Mouse (Mus musculus): ENCODE measurements at regions not wholly inside any gene's neighbourhood (a gene's known extent, or its start where the extent isn't known, plus 50 kb on each side); places are given as distances from the start of the nearest gene placed in this dataset.
A peak's percentile ranks its signal among the peaks of the same experiment; 100 is the strongest.

GRCm38 (mm10) chr11:19111916-19112575 is 93.3 kb upstream of the Meis1 start:
- H3K36me3 ChIP-seq (ENCODE audit: control insufficient read depth, insufficient read depth): no peaks in the 10 kb centered on the region
- H3K9me3 ChIP-seq (ENCODE audit: control insufficient read depth, low read length): no peaks in the 10 kb centered on the region
- H3K4me1 ChIP-seq (replicated peaks; ENCODE audit: control insufficient read depth, insufficient read depth, low read length): 0 out of 2 replicates have a peak, but pooled peaks cover 4% of the 10 kb centered on the region
- peak; percentile 87 for ATAC-seq
- no peak overlapping the region for H3K9ac ChIP-seq (replicated peaks; ENCODE audit: low read depth, low read length)
- H3K27ac ChIP-seq (ENCODE audit: low read length): no peak overlapping the region
- H3K27me3 ChIP-seq (replicated peaks; ENCODE audit: control insufficient read depth, insufficient read depth, low read length): peaks cover 3% of the 10 kb centered on the region; the same call in 1 of the 2 replicates
- WGBS: 6% methylated on average over 7 of the region's 7 CpGs
- no peak overlapping the region for H3K4me3 ChIP-seq (replicated peaks; ENCODE audit: low read length)
- H3K4me2 ChIP-seq (ENCODE audit: low read length): no peak overlapping the region

GRCm38 (mm10) chr11:19117121-19117520 is 98.3 kb upstream of the Meis1 start:
- Histone ChIP-seq H3K4me2 (ENCODE audit: low read length) (no peak overlapping the region), H3K27me3 (replicated peaks; ENCODE audit: control insufficient read depth, insufficient read depth, low read length) (peaks cover 11% of the 10 kb centered on the region), H3K9me3 (ENCODE audit: control insufficient read depth, low read length) (no peaks in the 10 kb centered on the region), H3K4me1 (replicated peaks; ENCODE audit: control insufficient read depth, insufficient read depth, low read length) (peaks cover 8% of the 10 kb centered on the region; the same call in 1 of the 2 replicates), H3K9ac (replicated peaks; ENCODE audit: low read depth, low read length) (no peak overlapping the region), H3K27ac (ENCODE audit: low read length) (no peak overlapping the region), H3K36me3 (ENCODE audit: control insufficient read depth, insufficient read depth) (no peaks in the 10 kb centered on the region), H3K4me3 (replicated peaks; ENCODE audit: low read length) (no peak overlapping the region)
- WGBS: 91% methylated on average over 2 of the region's 2 CpGs
- ATAC-seq: no peak

GRCm38 (mm10) chr11:19118258-19118657 is 99.5 kb upstream of the Meis1 start:
- peak; percentile 83 for ATAC-seq
- H3K9ac ChIP-seq (replicated peaks; ENCODE audit: low read depth, low read length): no peak overlapping the region
- H3K9me3 ChIP-seq (ENCODE audit: control insufficient read depth, low read length): no peaks in the 10 kb centered on the region
- peaks cover 7% of the 10 kb centered on the region; the same call in 1 of the 2 replicates for H3K4me1 ChIP-seq (replicated peaks; ENCODE audit: control insufficient read depth, insufficient read depth, low read length)
- peaks cover 14% of the 10 kb centered on the region for H3K27me3 ChIP-seq (replicated peaks; ENCODE audit: control insufficient read depth, insufficient read depth, low read length)
- no peak overlapping the region for H3K4me2 ChIP-seq (ENCODE audit: low read length)
- WGBS: 9% methylated on average over 4 of the region's 4 CpGs
- H3K36me3 ChIP-seq (ENCODE audit: control insufficient read depth, insufficient read depth): no peaks in the 10 kb centered on the region
- no peak overlapping the region for H3K4me3 ChIP-seq (replicated peaks; ENCODE audit: low read length)
- no peak overlapping the region for H3K27ac ChIP-seq (ENCODE audit: low read length)

GRCm38 (mm10) chr11:19119927-19120827 is 101.4 kb upstream of the Meis1 start:
- peaks cover 7% of the 10 kb centered on the region; the same call in 1 of the 2 replicates for H3K4me1 ChIP-seq (replicated peaks; ENCODE audit: control insufficient read depth, insufficient read depth, low read length)
- H3K27ac ChIP-seq (ENCODE audit: low read length): no peak overlapping the region
- H3K4me3 ChIP-seq (replicated peaks; ENCODE audit: low read length): no peak overlapping the region
- WGBS: 70% methylated on average over 8 of the region's 8 CpGs
- H3K36me3 ChIP-seq (ENCODE audit: control insufficient read depth, insufficient read depth): no peaks in the 10 kb centered on the region
- H3K27me3 ChIP-seq (replicated peaks; ENCODE audit: control insufficient read depth, insufficient read depth, low read length): peaks cover 14% of the 10 kb centered on the region
- no peak overlapping the region for H3K9ac ChIP-seq (replicated peaks; ENCODE audit: low read depth, low read length)
- no peak overlapping the region for H3K4me2 ChIP-seq (ENCODE audit: low read length)
- no peak for ATAC-seq
- no peaks in the 10 kb centered on the region for H3K9me3 ChIP-seq (ENCODE audit: control insufficient read depth, low read length)

- no peak overlapping the region for H3K4me3 ChIP-seq (replicated peaks; ENCODE audit: low read length)
- 46% methylated on average over 3 of the region's 3 CpGs for WGBS
- H3K9ac ChIP-seq (replicated peaks; ENCODE audit: low read depth, low read length): no peak overlapping the region
- H3K9me3 ChIP-seq (ENCODE audit: control insufficient read depth, low read length): no peaks in the 10 kb centered on the region
- H3K4me1 ChIP-seq (replicated peaks; ENCODE audit: control insufficient read depth, insufficient read depth, low read length): peaks cover 7% of the 10 kb centered on the region; the same call in 1 of the 2 replicates
- no peak overlapping the region for H3K27ac ChIP-seq (ENCODE audit: low read length)
- H3K4me2 ChIP-seq (ENCODE audit: low read length): no peak overlapping the region
- H3K36me3 ChIP-seq (ENCODE audit: control insufficient read depth, insufficient read depth): no peaks in the 10 kb centered on the region
- ATAC-seq: no peak
- H3K27me3 ChIP-seq (replicated peaks; ENCODE audit: control insufficient read depth, insufficient read depth, low read length): peaks cover 14% of the 10 kb centered on the region
These were observed 102.1 kb upstream of the Meis1 start for GRCm38 (mm10) chr11:19120871-19121270.

GRCm38 (mm10) chr11:19135375-19136050 is 116.7 kb upstream of the Meis1 start:
- H3K4me1 ChIP-seq (replicated peaks; ENCODE audit: control insufficient read depth, insufficient read depth, low read length): 0 out of 2 replicates have a peak, but pooled peaks cover 3% of the 10 kb centered on the region
- no peak overlapping the region for H3K9ac ChIP-seq (replicated peaks; ENCODE audit: low read depth, low read length)
- H3K4me3 ChIP-seq (replicated peaks; ENCODE audit: low read length): no peak overlapping the region
- H3K9me3 ChIP-seq (ENCODE audit: control insufficient read depth, low read length): no peaks in the 10 kb centered on the region
- no peak overlapping the region for H3K4me2 ChIP-seq (ENCODE audit: low read length)
- H3K36me3 ChIP-seq (ENCODE audit: control insufficient read depth, insufficient read depth): no peaks in the 10 kb centered on the region
- 68% methylated on average over 2 of the region's 2 CpGs for WGBS
- no peak for ATAC-seq
- H3K27ac ChIP-seq (ENCODE audit: low read length): no peak overlapping the region
- no peaks in the 10 kb centered on the region for H3K27me3 ChIP-seq (replicated peaks; ENCODE audit: control insufficient read depth, insufficient read depth, low read length)

- no peaks in the 10 kb centered on the region for H3K27me3 ChIP-seq (replicated peaks; ENCODE audit: control insufficient read depth, insufficient read depth, low read length)
- H3K9ac ChIP-seq (replicated peaks; ENCODE audit: low read depth, low read length): no peak overlapping the region
- 32% methylated on average over 5 of the region's 5 CpGs for WGBS
- H3K4me3 ChIP-seq (replicated peaks; ENCODE audit: low read length): no peak overlapping the region
- H3K27ac ChIP-seq (ENCODE audit: low read length): no peak overlapping the region
- 0 out of 2 replicates have a peak, but pooled peaks cover 3% of the 10 kb centered on the region for H3K4me1 ChIP-seq (replicated peaks; ENCODE audit: control insufficient read depth, insufficient read depth, low read length)
- ATAC-seq: peak; percentile 18; the same call in 1 of the 2 replicates
- H3K36me3 ChIP-seq (ENCODE audit: control insufficient read depth, insufficient read depth): no peaks in the 10 kb centered on the region
- no peaks in the 10 kb centered on the region for H3K9me3 ChIP-seq (ENCODE audit: control insufficient read depth, low read length)
- H3K4me2 ChIP-seq (ENCODE audit: low read length): no peak overlapping the region
These were observed 119.6 kb upstream of the Meis1 start for GRCm38 (mm10) chr11:19138423-19138822.

GRCm38 (mm10) chr11:19138831-19139230 is 120.0 kb upstream of the Meis1 start:
- Histone ChIP-seq H3K4me3 (replicated peaks; ENCODE audit: low read length) (no peak overlapping the region), H3K9me3 (ENCODE audit: control insufficient read depth, low read length) (no peaks in the 10 kb centered on the region), H3K4me1 (replicated peaks; ENCODE audit: control insufficient read depth, insufficient read depth, low read length) (0 out of 2 replicates have a peak, but pooled peaks cover 3% of the 10 kb centered on the region), H3K27ac (ENCODE audit: low read length) (no peak overlapping the region), H3K4me2 (ENCODE audit: low read length) (no peak overlapping the region), H3K27me3 (replicated peaks; ENCODE audit: control insufficient read depth, insufficient read depth, low read length) (no peaks in the 10 kb centered on the region), H3K9ac (replicated peaks; ENCODE audit: low read depth, low read length) (no peak overlapping the region), H3K36me3 (ENCODE audit: control insufficient read depth, insufficient read depth) (no peaks in the 10 kb centered on the region)
- ATAC-seq: no peak
- WGBS: 70% methylated on average over 2 of the region's 2 CpGs
